Comparison of ENCODE assay signal across 8 mouse cellular contexts in genomic region chr5:149228700-149229618, GRCm38 (mm10). TPM values are rescaled to one million over a fixed set of nuclear protein-coding genes. Genes with fewer than 3 reads are reported as not detected.
DNase-seq lines count a peak whose midpoint lies in the region; ATAC-seq lines count a peak whose summit lies in the region.

No protein-coding gene starts in this region.

- no peaks in the 10 kb centered on the region for H3K36me3 ChIP-seq in hindbrain, embryonic 11.5 days (ENCODE audit: control insufficient read depth, insufficient read depth, low read length)

- no peaks in the 10 kb centered on the region for H3K27me3 ChIP-seq in hindbrain, embryonic 11.5 days (ENCODE audit: control insufficient read depth, insufficient read depth, low read length)

- H3K9me3 ChIP-seq in hindbrain, embryonic 11.5 days (ENCODE audit: control insufficient read depth, low read length) = no peaks in the 10 kb centered on the region

- H3K9ac ChIP-seq in hindbrain, embryonic 11.5 days (ENCODE audit: low read depth, low read length) = peak overlapping the region; percentile 64

- peak overlapping the region; percentile 90 for H3K27ac ChIP-seq in hindbrain, embryonic 11.5 days (ENCODE audit: low read depth, low read length)

- peak; percentile 99 for ATAC-seq in hindbrain, embryonic 11.5 days (ENCODE audit: low FRiP score)

- peak overlapping the region; percentile 38 for H3K4me2 ChIP-seq in hindbrain, embryonic 11.5 days (replicated peaks; ENCODE audit: low read depth, low read length)

- peak overlapping the region; percentile 46 for H3K4me3 ChIP-seq in hindbrain, embryonic 11.5 days (ENCODE audit: low read depth, low read length)

- DNase-seq in Muller cell, postnatal 12 days (ENCODE audit: inconsistent ontology term) = peak; percentile 99
- peak; percentile 94 for DNase-seq in cerebellum, adult 9-11 months
- peak; percentile 92 to 99 for DNase-seq in frontal cortex, adult 2 months (ENCODE audit: extremely low spot score in 1 of 2, low spot score in 1 of 2)
- peak; percentile 99 for DNase-seq in hindbrain, embryonic 11.5 days (ENCODE audit: low spot score)
- peak; percentile 98 to 99 for DNase-seq in layer of hippocampus, postnatal 10 days (ENCODE audit: low spot score in 2 of 2)
- peak; percentile 99 for DNase-seq in lung, postnatal 10 days
- peak; percentile 100 for DNase-seq in ovary, postnatal 36 days (ENCODE audit: low spot score)
- peak; percentile 96 for DNase-seq in thymus, postnatal 25 days

- H3K4me1 ChIP-seq in hindbrain, embryonic 11.5 days (replicated peaks; ENCODE audit: control insufficient read depth, insufficient read depth, low read length) = no peaks in the 10 kb centered on the region

- WGBS in hindbrain, embryonic 11.5 days = 3% methylated on average over 55 of the region's 55 CpGs

RNA-seq across cellular contexts. Expression of gene Alox5ap, which starts 35.6 kb away (rescaled TPM):
- polyA plus RNA-seq in frontal cortex, adult 2 months (2012; rRNA removed) = 14.9 and 15.3 TPM in 2 replicates
- polyA plus RNA-seq in hindbrain, embryonic 11.5 days (2014; fragmentation: Nextera tagmentation; extraction: Ambion mirVana) = 5.6 and 6.9 TPM in 2 replicates
- total RNA-seq in layer of hippocampus, postnatal 10 days (2021) = 1 to 10 TPM; 7.9 to 9.6 TPM

RNA-seq across cellular contexts. Expression of gene Hmgb1, which starts 44.7 kb away (rescaled TPM):
- polyA plus RNA-seq in frontal cortex, adult 2 months (2012; rRNA removed) = 210 and 214 TPM in 2 replicates
- 1,633 and 1,649 TPM in 2 replicates for polyA plus RNA-seq in hindbrain, embryonic 11.5 days (2014; fragmentation: Nextera tagmentation; extraction: Ambion mirVana)
- 100 to 1,000 TPM; 209 to 222 TPM for total RNA-seq in layer of hippocampus, postnatal 10 days (2021)

RNA-seq across cellular contexts. Expression of gene Uspl1, which starts 44.8 kb away (rescaled TPM):
- polyA plus RNA-seq in frontal cortex, adult 2 months (2012; rRNA removed) = 24.9 and 25.0 TPM in 2 replicates
- polyA plus RNA-seq in hindbrain, embryonic 11.5 days (2014; fragmentation: Nextera tagmentation; extraction: Ambion mirVana) = 73.7 and 79.9 TPM in 2 replicates
- 10 to 100 TPM; 45.4 to 45.9 TPM for total RNA-seq in layer of hippocampus, postnatal 10 days (2021)

Comparison
In these comparisons a context has a peak if more than half of its experiments do, and no peak if none do; other contexts are left out.
1. Peak in every context shown above with its lines: DNase-seq, ATAC-seq, H3K4me3 ChIP-seq and H3K27ac ChIP-seq.